Mouse (Mus musculus) brain, embryonic 14.5 days (tissue): ENCODE data around the gene Cd47.
A peak's percentile ranks its signal among the peaks of the same experiment; 100 is the strongest.

Experiments
- CTCF ChIP-seq: fragments of 200-500 bp; IDR thresholded peaks from 2 replicates; pipeline ENCODE4 v1.5.1; 2012; ENCODE audit warnings: inconsistent platforms, mild to moderate bottlenecking, moderate library complexity, borderline replicate concordance; ENCODE audit not compliant: insufficient read depth, insufficient read length; ENCODE audit errors: extremely low read depth
- POLR2A ChIP-seq: fragments of 200-500 bp; IDR thresholded peaks from 2 replicates; pipeline ENCODE4 v1.6.1; 2012; ENCODE audit warnings: mild to moderate bottlenecking, inconsistent platforms, borderline replicate concordance; ENCODE audit not compliant: poor library complexity, insufficient read depth, insufficient read length, severe bottlenecking; ENCODE audit errors: extremely low read depth

GRCm38 (mm10) chr16:49854931-49855835, 54.9 kb downstream of the Cd47 start:
- TF ChIP-seq CTCF (no peak), POLR2A (peak; percentile 87; the same call in 1 of the 2 replicates)
